Mouse (Mus musculus) embryonic facial prominence, embryonic 13.5 days (tissue): Measurements from ENCODE around the gene Sv2c. TPM values are rescaled to one million over a fixed set of nuclear protein-coding genes. Genes with fewer than 3 reads are reported as not detected.
"Not testable (repeated sequence)": the region's sequence is repeated elsewhere in the genome, so short reads cannot be mapped to it uniquely, and the experiment has no call there.

Source experiments
- ATAC-seq: fragments of 200-750 bp; cut with Nextera tagmentation; 2 replicates; pipeline ENCODE4 v1.8.0; 2017; ENCODE audit warnings: low read depth; ENCODE audit not compliant: insufficient number of reproducible peaks, insufficient read depth, low FRiP score, low TSS enrichment
- H3K27ac ChIP-seq: fragments of 300-500 bp; sonication (generic); 2 replicates; pipeline ENCODE4 v1.5.1; 2015; ENCODE audit warnings: moderate library complexity, mild to moderate bottlenecking, inconsistent platforms
- H3K27me3 ChIP-seq: fragments of 300-500 bp; sonication (generic); 2 replicates; pipeline ENCODE4 v1.6.1; 2015; ENCODE audit warnings: mild to moderate bottlenecking, inconsistent platforms
- H3K36me3 ChIP-seq: fragments of 300-500 bp; sonication (generic); 2 replicates; pipeline ENCODE4 v1.6.1; 2015; ENCODE audit warnings: mild to moderate bottlenecking, inconsistent platforms
- H3K4me1 ChIP-seq: fragments of 300-500 bp; sonication (generic); 2 replicates; pipeline ENCODE4 v1.6.1; 2015; ENCODE audit warnings: inconsistent platforms
- H3K4me2 ChIP-seq: fragments of 300-500 bp; sonication (generic); 2 replicates; pipeline ENCODE4 v1.6.1; 2015; ENCODE audit warnings: moderate library complexity, mild to moderate bottlenecking, inconsistent platforms
- H3K4me3 ChIP-seq: fragments of 300-500 bp; sonication (generic); 2 replicates; pipeline ENCODE4 v1.5.1; 2015; ENCODE audit warnings: mild to moderate bottlenecking, inconsistent platforms
- H3K9ac ChIP-seq: fragments of 300-500 bp; sonication (generic); 2 replicates; pipeline ENCODE4 v1.6.1; 2015; ENCODE audit warnings: mild to moderate bottlenecking, inconsistent platforms
- H3K9me3 ChIP-seq: fragments of 300-500 bp; sonication (generic); 2 replicates; pipeline ENCODE4 v1.6.1; 2016; ENCODE audit warnings: inconsistent platforms
- WGBS: fragments of 180-500 bp; shearing (Covaris S2); methylation state at CpG from one replicate; pipeline ENCODE4 v1.1.7; 2015; ENCODE audit warnings: mixed read lengths; 5-methylcytosine and 5-hydroxymethylcytosine counted together
- polyA plus RNA-seq: library from polyadenylated mRNA; unstranded; fragments of >200 nt; fragmentation: Nextera tagmentation; extraction: Ambion mirVana; gene quantifications from 2 replicates; pipeline ENCODE4 v1.2.1, GENCODE M21; 2015

Gene Sv2c
- polyA plus RNA-seq, 1 experiment from 2014 or later = 1.5 TPM

DNA sequence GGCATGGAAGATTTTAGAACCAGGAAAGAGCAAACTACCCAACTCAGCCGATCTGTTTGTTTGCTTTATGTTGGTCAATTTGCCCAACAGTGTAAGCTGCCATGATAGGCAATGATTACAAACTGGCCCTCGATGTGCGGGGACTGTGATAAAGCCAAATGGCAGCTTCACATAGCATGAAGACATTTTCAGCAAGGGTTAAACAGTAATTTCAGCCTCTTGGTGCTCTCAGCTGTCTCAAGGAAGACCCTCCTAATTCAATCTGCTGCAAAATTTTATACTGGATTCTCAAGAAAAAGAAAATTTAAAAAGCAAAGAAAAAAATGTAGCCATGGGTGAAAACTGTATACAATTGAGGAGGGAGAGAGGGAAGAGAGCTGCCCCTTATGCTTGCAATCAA is 3.3 kb downstream of the Sv2c start:
- Histone ChIP-seq H3K9ac (no peak overlapping the region), H3K9me3 (no peaks in the 10 kb centered on the region), H3K27me3 (peaks cover 69% of the 10 kb centered on the region), H3K36me3 (no peaks in the 10 kb centered on the region), H3K4me1 (peaks cover 30% of the 10 kb centered on the region), H3K4me2 (no peak overlapping the region), H3K27ac (no peak overlapping the region), H3K4me3 (no peak overlapping the region)
- ATAC-seq = no peak
- WGBS = 85% methylated on average over 3 of the region's 3 CpGs

DNA sequence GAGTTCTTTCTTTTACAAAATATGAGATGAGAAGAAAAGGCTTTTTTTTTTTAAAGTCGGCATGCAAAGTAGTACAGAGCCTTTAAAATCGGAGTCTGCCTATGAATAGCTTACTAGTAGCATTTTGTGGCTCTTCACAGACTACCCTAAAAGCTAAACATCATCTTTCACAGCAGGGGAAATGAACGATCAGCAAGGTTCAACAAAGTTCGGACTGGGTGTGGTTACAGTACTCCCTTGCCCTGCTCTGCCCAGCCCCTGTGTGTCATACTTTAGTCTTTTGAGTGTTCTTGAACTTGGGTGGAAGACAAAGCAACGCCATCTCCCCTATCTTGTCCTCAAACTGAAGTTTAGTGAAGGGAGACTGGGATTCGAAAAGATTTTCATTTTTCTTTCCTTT is 5.7 kb downstream of the Sv2c start:
- 73% methylated on average over 6 of the region's 6 CpGs for WGBS

DNA sequence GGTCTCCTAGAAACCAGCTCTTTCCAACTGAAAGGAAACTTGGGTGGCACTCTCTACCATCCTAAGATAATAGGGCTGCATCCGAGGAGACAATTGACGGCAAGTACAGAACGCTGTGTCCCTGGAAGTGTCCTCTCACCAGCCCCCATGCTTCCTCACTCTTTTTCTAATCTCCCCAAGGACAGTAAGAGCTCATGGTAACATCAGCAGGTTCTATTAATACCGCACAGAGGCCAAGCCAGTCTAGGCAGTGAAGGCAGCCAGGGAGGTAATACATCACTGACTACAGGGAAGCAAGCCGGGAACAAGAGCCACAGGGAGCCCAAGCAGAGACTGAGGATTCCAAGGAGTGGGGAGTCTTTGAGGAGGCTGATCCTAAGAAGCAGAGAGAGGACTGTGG is 7.4 kb downstream of the Sv2c start:
- Histone ChIP-seq H3K4me3 (no peak overlapping the region), H3K4me2 (no peak overlapping the region), H3K9ac (no peak overlapping the region), H3K36me3 (no peaks in the 10 kb centered on the region), H3K27me3 (peaks cover 30% of the 10 kb centered on the region), H3K4me1 (no peaks in the 10 kb centered on the region), H3K27ac (no peak overlapping the region), H3K9me3 (no peaks in the 10 kb centered on the region)
- 72% methylated on average over 5 of the region's 5 CpGs for WGBS
- no peak for ATAC-seq

More for the DNA sequence above, 5.7 kb downstream of the Sv2c start:
- H3K36me3 ChIP-seq = no peaks in the 10 kb centered on the region
- H3K9ac ChIP-seq = no peak overlapping the region
- no peak overlapping the region for H3K4me2 ChIP-seq
- no peak for ATAC-seq
- no peak overlapping the region for H3K4me3 ChIP-seq
- H3K4me1 ChIP-seq = peaks cover 12% of the 10 kb centered on the region
- no peaks in the 10 kb centered on the region for H3K9me3 ChIP-seq
- no peak overlapping the region for H3K27ac ChIP-seq
- peaks cover 46% of the 10 kb centered on the region for H3K27me3 ChIP-seq

DNA sequence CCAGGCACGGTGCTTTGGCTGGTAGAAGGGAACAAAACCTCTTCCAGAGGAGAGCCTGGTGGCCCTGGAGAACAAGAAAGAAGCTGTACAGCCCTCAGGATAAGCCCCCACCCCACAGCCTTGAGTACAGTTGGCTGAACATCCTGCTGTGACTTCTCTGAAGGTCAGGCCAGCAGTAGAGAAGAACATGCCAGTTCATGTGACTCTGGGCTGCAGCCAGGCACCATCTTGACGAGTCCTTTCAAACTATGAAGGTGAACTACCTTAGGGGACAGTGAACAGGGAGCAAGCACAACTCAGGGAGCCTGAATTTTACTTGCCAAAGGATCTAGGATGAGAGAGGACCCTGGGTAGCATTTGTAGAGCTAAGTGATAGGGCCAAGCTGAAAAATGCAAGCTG is 19.7 kb downstream of the Sv2c start:
- no peaks in the 10 kb centered on the region for H3K27me3 ChIP-seq
- no peaks in the 10 kb centered on the region for H3K9me3 ChIP-seq
- no peak overlapping the region for H3K27ac ChIP-seq
- ATAC-seq = no peak
- no peak overlapping the region for H3K4me3 ChIP-seq
- H3K4me2 ChIP-seq = no peak overlapping the region
- H3K36me3 ChIP-seq = no peaks in the 10 kb centered on the region
- no peaks in the 10 kb centered on the region for H3K4me1 ChIP-seq
- no peak overlapping the region for H3K9ac ChIP-seq
- 64% methylated on average over 2 of the region's 2 CpGs for WGBS

DNA sequence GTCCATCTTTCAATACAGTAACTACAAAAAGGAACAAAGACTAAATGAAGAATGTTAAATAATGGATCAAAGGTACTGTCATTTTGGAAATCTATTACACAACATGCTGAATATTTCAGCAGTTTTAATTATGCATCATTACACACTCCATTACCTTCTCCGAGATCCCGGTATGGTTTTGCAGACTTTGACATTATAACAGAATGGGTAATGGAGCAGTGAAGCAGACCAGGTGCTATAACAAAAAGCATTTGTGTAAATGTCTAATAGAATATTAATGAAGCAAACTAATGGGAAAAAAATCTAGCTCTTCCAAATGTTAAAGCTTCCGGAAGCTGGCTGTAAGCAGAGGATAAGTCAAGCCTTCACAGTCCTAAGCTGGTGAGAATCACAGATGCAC is 21.6 kb downstream of the Sv2c start:
- Histone ChIP-seq H3K9ac (no peak overlapping the region), H3K36me3 (no peaks in the 10 kb centered on the region), H3K27me3 (no peaks in the 10 kb centered on the region), H3K4me3 (no peak overlapping the region), H3K4me1 (no peaks in the 10 kb centered on the region), H3K9me3 (no peaks in the 10 kb centered on the region), H3K4me2 (no peak overlapping the region), H3K27ac (no peak overlapping the region)
- 89% methylated on average over 3 of the region's 3 CpGs for WGBS
- ATAC-seq = no peak

DNA sequence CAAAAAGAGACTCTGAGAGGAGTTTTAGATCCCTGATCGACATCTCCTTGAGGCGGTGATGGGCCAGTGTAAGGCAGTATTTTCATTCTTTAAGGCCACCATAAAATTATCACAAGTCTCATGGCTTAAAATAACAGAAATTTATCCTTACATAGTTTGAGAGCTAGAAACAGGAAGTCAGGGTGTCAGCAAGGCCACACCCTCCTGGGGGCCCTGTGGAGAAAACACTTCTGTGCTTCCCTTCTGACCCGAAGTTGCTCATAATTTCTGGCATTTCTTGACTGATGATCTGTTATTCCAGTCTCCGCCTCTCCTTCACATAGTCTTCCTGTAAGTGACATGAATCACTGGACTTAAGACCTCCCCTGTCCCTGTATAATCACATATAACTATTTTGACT is 26.0 kb downstream of the Sv2c start:
- H3K36me3 ChIP-seq = no peaks in the 10 kb centered on the region
- H3K4me2 ChIP-seq = no peak overlapping the region
- no peaks in the 10 kb centered on the region for H3K27me3 ChIP-seq
- no peak for ATAC-seq
- WGBS = 84% methylated on average over 4 of the region's 4 CpGs
- H3K9me3 ChIP-seq = no peaks in the 10 kb centered on the region
- no peak overlapping the region for H3K9ac ChIP-seq
- no peak overlapping the region for H3K4me3 ChIP-seq
- H3K4me1 ChIP-seq = no peaks in the 10 kb centered on the region
- no peak overlapping the region for H3K27ac ChIP-seq

DNA sequence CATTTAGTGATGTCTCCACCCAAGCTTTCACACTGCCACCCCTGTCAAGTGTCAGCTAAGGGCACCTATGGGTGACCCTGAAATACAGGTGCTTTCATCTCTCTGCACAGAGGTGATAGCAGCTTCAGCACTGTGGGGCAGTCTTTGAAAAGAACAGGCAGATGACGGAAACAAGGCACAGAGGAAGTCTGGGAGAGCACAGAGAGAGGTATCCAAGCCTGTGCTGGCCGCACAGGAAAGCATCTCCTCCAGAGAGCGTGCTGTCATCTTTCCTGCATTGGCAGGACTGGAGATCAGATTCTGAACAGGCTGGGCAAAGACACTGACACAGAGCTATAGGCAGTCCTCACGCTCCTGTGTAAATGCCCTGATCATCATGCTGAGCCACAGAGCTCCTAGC is 41.4 kb downstream of the Sv2c start:
- H3K4me3 ChIP-seq = no peak overlapping the region
- no peaks in the 10 kb centered on the region for H3K9me3 ChIP-seq
- no peaks in the 10 kb centered on the region for H3K36me3 ChIP-seq
- ATAC-seq = no peak
- H3K4me2 ChIP-seq = no peak overlapping the region
- no peak overlapping the region for H3K27ac ChIP-seq
- no peak overlapping the region for H3K9ac ChIP-seq
- H3K27me3 ChIP-seq = no peaks in the 10 kb centered on the region
- H3K4me1 ChIP-seq = no peaks in the 10 kb centered on the region
- WGBS = 59% methylated on average over 4 of the region's 4 CpGs

DNA sequence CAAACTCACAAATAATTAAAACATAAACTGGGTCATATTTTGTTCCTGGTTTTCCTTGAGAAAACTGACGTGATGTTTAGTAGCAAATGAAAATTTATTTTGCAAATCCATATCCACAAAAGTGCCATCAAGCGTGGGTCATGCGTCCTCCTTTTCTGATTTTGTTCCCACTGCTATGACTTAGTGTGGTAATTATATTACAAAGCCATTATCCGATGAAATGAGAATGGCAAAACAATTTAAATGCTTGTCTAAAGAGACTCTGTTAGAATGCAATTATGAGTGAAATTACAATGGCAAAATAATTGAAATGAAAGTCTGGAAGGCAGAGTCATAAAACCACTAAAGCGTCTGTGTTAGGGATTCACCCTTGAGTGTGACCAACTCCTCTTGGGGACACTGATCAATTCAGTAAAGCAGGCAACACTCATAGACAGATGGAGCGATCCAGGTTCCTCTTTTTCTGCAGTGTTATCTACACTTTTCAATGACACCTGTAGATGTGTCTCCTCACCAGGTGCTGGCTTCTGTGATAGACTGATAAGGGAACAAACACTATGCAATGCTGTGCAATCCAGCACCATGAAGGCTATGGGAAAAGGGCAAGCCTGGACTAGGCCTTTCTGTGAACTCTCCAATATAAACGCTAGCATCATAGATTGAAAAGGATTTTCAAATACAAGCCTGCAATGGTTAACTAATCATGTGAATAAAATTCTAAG is 46.6 kb downstream of the Sv2c start:
- Histone ChIP-seq H3K36me3 (no peaks in the 10 kb centered on the region), H3K9ac (no peak overlapping the region), H3K4me3 (no peak overlapping the region), H3K9me3 (no peaks in the 10 kb centered on the region), H3K27me3 (no peaks in the 10 kb centered on the region), H3K27ac (no peak overlapping the region), H3K4me2 (no peak overlapping the region), H3K4me1 (no peaks in the 10 kb centered on the region)
- no peak for ATAC-seq
- WGBS = 89% methylated on average over 7 of the region's 7 CpGs

DNA sequence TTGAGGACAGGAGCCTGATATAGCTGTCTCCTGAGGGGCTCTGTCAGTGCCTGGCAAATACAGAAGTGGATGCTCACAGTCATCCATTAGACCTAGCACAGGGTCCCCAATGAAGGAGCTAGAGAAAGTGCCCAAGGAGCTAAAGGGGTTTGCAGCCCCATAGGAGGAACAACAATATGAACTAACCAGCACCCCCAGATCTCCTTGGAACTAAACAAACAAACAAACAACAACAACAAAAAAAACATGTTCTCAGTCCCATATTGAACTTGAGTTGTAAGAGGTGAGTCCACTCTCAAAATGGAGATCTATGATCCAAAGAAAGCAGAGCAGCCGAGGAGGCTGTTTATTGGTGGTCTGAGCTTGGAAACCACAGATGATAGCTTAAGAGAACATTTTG is 50.6 kb downstream of the Sv2c start, which contains the start of gene Gm17190:
TSS of gene Gm17190 (plus strand) at position 301 of the 400 bp plus-strand sequence.
- H3K27me3 ChIP-seq, H3K4me1 ChIP-seq, H3K9ac ChIP-seq, H3K9me3 ChIP-seq, H3K27ac ChIP-seq, H3K36me3 ChIP-seq, H3K4me2 ChIP-seq, H3K4me3 ChIP-seq, ATAC-seq: not testable (repeated sequence)
- 72% methylated on average over 1 of the region's 1 CpGs for WGBS

DNA sequence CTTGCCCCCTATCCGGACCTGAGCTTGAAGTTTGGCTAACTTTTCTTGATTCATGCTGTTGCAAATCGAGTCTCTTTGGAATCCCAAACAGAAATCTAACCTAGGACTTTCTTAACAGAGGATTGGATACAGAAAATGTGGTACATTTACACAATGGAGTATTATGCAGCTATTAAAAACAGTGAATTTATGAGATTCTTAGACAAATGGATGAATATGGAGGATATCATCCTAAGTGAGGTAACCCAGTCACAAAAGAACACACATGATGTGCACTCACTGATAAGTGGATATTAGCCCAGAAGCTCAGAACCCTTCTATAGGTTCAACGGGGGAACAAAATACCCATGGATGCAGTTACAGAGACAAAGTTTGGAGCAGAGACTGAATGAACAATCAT is 51.1 kb downstream of the Sv2c start, which contains the start of gene Gm20075:
TSS of gene Gm20075 (minus strand) at position 101 of the 400 bp plus-strand sequence.
- not testable (repeated sequence) for H3K27ac ChIP-seq, H3K9me3 ChIP-seq, ATAC-seq, H3K9ac ChIP-seq, H3K4me2 ChIP-seq, H3K4me1 ChIP-seq, H3K27me3 ChIP-seq, H3K36me3 ChIP-seq, H3K4me3 ChIP-seq
- WGBS = 85% methylated on average over 3 of the region's 3 CpGs

DNA sequence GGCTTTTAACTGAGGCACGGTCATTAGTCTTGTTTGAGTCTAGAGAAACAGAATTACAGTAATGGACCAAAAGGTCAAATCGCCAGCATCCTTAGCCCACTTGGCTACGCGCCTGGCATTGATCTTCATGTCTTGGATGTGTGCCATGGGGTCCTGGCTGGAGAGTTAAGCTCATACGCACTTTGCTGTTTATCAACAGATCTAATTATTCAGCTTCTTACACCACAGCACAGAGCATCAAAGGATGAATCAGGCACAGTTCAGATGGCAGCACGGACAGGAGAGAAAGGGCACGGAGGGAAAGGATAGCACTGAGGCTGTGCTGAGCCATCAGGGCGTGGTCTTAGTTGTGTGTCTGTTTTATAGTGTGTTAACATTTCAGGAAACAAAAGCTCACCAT is 58.8 kb downstream of the Sv2c start:
- Histone ChIP-seq H3K4me2 (no peak overlapping the region), H3K4me1 (peaks cover 4% of the 10 kb centered on the region), H3K9me3 (no peaks in the 10 kb centered on the region), H3K9ac (no peak overlapping the region), H3K27ac (no peak overlapping the region), H3K27me3 (no peaks in the 10 kb centered on the region), H3K36me3 (no peaks in the 10 kb centered on the region), H3K4me3 (no peak overlapping the region)
- ATAC-seq = no peak
- 58% methylated on average over 8 of the region's 8 CpGs for WGBS

DNA sequence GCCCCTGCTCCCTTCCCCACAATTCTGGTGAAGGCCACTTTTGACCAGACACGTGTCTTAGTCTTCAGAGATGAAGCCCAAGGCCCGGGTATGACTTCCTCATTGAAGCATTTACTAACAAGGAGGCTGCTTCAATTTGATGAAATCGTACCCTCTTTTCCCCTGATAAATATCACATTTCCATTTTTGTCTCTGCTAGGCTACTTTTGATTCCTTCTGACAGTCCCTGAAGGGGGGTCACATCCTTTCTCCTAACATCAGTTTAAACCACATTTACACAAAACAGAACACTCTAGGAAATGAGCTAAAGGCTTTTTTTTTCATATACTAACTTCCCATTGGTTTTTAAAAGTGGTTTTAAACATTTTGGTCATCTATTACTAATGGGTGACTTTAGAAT is 79.6 kb downstream of the Sv2c start:
- H3K36me3 ChIP-seq = no peaks in the 10 kb centered on the region
- WGBS = 70% methylated on average over 3 of the region's 3 CpGs
- no peak for ATAC-seq

More for the DNA sequence above, 79.6 kb downstream of the Sv2c start:
- Histone ChIP-seq H3K27me3 (no peaks in the 10 kb centered on the region), H3K4me3 (no peak overlapping the region), H3K9ac (no peak overlapping the region), H3K4me2 (no peak overlapping the region), H3K4me1 (no peaks in the 10 kb centered on the region), H3K27ac (no peak overlapping the region), H3K9me3 (no peaks in the 10 kb centered on the region)
